Mouse (Mus musculus) G1E (cell line): ENCODE data around the gene Ssh1. TPM values are rescaled to one million over a fixed set of nuclear protein-coding genes. Genes with fewer than 3 reads are reported as not detected.
A peak's percentile ranks its signal among the peaks of the same experiment; 100 is the strongest.

ENCODE experiments used
- ATAC-seq: 2 replicates; pipeline ENCODE4 v1.8.0; 2016; ENCODE audit warnings: mild to moderate bottlenecking; ENCODE audit not compliant: insufficient number of reproducible peaks, poor library complexity, low FRiP score, severe bottlenecking; ENCODE audit errors: extremely low read depth
- DNase-seq: peaks from one replicate; pipeline ENCODE4 v3.0.0; 2012; ENCODE audit warnings: low spot score
- H3K27me3 ChIP-seq: 2 replicates; pipeline ENCODE4 v1.6.1; 2012; ENCODE audit warnings: mild to moderate bottlenecking, low read length, inconsistent platforms; ENCODE audit not compliant: insufficient read depth
- H3K36me3 ChIP-seq: replicated peaks from 2 replicates; pipeline ENCODE3; 2012; ENCODE audit warnings: mild to moderate bottlenecking, inconsistent platforms
- H3K4me1 ChIP-seq: 2 replicates; pipeline ENCODE4 v1.6.1; 2012; ENCODE audit warnings: low read depth, low read length, inconsistent platforms, mixed read lengths; ENCODE audit not compliant: insufficient read depth
- H3K4me3 ChIP-seq: 2 replicates; pipeline ENCODE4 v1.5.1; 2012; ENCODE audit warnings: low read depth, mild to moderate bottlenecking, inconsistent platforms, low read length, moderate library complexity, mixed read lengths
- H3K9me3 ChIP-seq: replicated peaks from 2 replicates; pipeline ENCODE4 v1.6.1; 2012; ENCODE audit warnings: inconsistent platforms
- CTCF ChIP-seq: IDR thresholded peaks from 2 replicates; pipeline ENCODE4 v1.5.1; 2012; ENCODE audit warnings: low read depth, low read length, inconsistent platforms, mixed read lengths
- GATA1 ChIP-seq: IDR thresholded peaks from 2 replicates; pipeline ENCODE4 v1.6.1; 2012; ENCODE audit warnings: borderline replicate concordance, low read length, inconsistent platforms, mixed read lengths
- GATA2 ChIP-seq: IDR thresholded peaks from 2 replicates; pipeline ENCODE4 v1.6.1; 2012; ENCODE audit warnings: low read depth, low read length, inconsistent platforms, borderline replicate concordance
- POLR2AphosphoS5 ChIP-seq: IDR thresholded peaks from 2 replicates; pipeline ENCODE4 v1.6.1; 2012; ENCODE audit warnings: low read depth, low read length, inconsistent platforms; ENCODE audit not compliant: insufficient replicate concordance
- TAL1 ChIP-seq: conservative IDR thresholded peaks from 2 replicates; pipeline ENCODE4 v1.6.1; 2012; ENCODE audit warnings: low read depth, low read length, inconsistent platforms, mixed read lengths
- polyA plus RNA-seq: library from polyadenylated mRNA; stranded (reverse); fragments of >175 nt; gene quantifications from 2 replicates; pipeline ENCODE4 v1.2.3, GENCODE M21; 2012
- total RNA-seq, 2 experiments: library from RNA; stranded (forward) in 1 of 2; stranded (reverse) in 1 of 2; fragments of 200-1000 nt in 1 of 2; fragments of >200 nt in 1 of 2; fragmentation: Nextera tagmentation in 1 of 2; gene quantifications; 2 replicates each; pipeline ENCODE4 v1.2.3; 2014 to 2017

The Ssh1 gene
- total and polyA plus RNA-seq, 3 experiments, result 3.3 to 28.4 (median 13.8) TPM

- DNase-seq, result no peak
- no peaks in the 10 kb centered on the region for H3K36me3 ChIP-seq
- peaks cover 36% of the 10 kb centered on the region for H3K27me3 ChIP-seq
- no peaks in the 10 kb centered on the region; the same call in 1 of the 2 replicates for H3K9me3 ChIP-seq
- H3K4me3 ChIP-seq, result no peak within 1 kb of the TSS
- ATAC-seq, result no peak
- TF ChIP-seq GATA2, result no peak
- TF ChIP-seq CTCF, result no peak
- no peak for TF ChIP-seq POLR2AphosphoS5
- peaks cover 25% of the 10 kb centered on the region for H3K4me1 ChIP-seq
Measured at GRCm38 (mm10) chr5:114003542-114003941, 9.8 kb upstream of the Ssh1 start, which contains the start of gene Dao. Gene Dao (plus strand): TSS chr5:114003703.

DNA sequence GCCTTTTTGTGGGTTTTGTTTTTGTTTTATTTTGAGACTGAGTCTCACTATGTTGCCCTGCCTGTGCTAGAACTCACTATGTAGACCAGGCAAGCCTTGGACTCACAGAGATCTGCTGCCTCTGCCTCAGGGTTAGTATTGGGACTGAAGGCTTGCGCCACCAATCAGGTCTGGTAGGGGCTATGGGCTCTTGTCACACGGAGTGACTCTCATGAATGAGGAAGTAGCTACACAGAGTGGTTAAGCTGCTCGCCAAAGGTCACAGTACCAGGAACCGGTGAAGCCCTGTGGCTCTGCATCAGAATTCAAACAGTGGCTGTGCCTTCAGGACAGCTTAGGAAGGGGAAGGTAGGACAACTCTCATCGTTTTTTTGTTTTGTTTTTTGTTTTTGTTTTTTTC is 5.7 kb upstream of the Ssh1 start:
- H3K4me3 ChIP-seq, result no peak overlapping the region
- TF ChIP-seq CTCF (no peak), TAL1 (no peak), GATA2 (no peak), POLR2AphosphoS5 (no peak), GATA1 (no peak)
- H3K36me3 ChIP-seq, result no peaks in the 10 kb centered on the region
- H3K9me3 ChIP-seq, result no peaks in the 10 kb centered on the region; the same call in 1 of the 2 replicates
- peak; percentile 47 for DNase-seq
- peak; percentile 73 for ATAC-seq
- H3K27me3 ChIP-seq, result peaks cover 31% of the 10 kb centered on the region
- peaks cover 27% of the 10 kb centered on the region for H3K4me1 ChIP-seq

DNA sequence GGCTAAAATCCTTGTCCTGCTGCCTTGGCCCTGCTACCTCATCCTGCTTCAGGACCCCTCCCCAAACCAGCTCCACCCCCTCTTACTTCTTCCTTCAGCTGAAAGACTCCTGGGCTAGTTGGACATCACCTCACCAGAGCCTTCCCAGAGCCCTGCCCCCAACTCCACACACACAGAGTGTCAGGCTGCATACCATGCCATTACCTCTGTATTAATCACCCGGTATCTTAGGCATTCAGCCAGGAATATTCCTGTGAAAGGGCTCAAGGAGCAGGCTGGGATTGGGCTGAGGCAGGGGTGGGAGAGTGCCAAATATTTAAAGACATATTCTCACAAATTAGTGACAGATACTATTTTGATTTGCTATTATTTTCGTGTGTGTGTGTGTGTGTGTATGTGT is 2.8 kb upstream of the Ssh1 start:
- H3K27me3 ChIP-seq, result peaks cover 16% of the 10 kb centered on the region
- no peaks in the 10 kb centered on the region; the same call in 1 of the 2 replicates for H3K9me3 ChIP-seq
- peaks cover 2% of the 10 kb centered on the region for H3K36me3 ChIP-seq
- H3K4me3 ChIP-seq, result no peak overlapping the region
- H3K4me1 ChIP-seq, result peaks cover 39% of the 10 kb centered on the region
- DNase-seq (no peak), ATAC-seq (no peak)
- TF ChIP-seq GATA2 (no peak), POLR2AphosphoS5 (no peak), CTCF (no peak), TAL1 (no peak), GATA1 (no peak)

- ATAC-seq, result no peak
- Histone ChIP-seq H3K36me3 (peaks cover 20% of the 10 kb centered on the region), H3K27me3 (peaks cover 16% of the 10 kb centered on the region), H3K9me3 (no peaks in the 10 kb centered on the region), H3K4me3 (peak overlapping the region; percentile 81), H3K4me1 (peaks cover 46% of the 10 kb centered on the region)
- DNase-seq, result peak; percentile 77
- TF ChIP-seq POLR2AphosphoS5, result no peak
- TF ChIP-seq TAL1, result no peak
- TF ChIP-seq CTCF, result no peak
- no peak for TF ChIP-seq GATA1
Measured at GRCm38 (mm10) chr5:113993031-113993486, 635 bp downstream of the Ssh1 start.

GRCm38 (mm10) chr5:113992339-113992831 is 1.3 kb downstream of the Ssh1 start:
- no peaks in the 10 kb centered on the region for H3K9me3 ChIP-seq
- DNase-seq (peak; percentile 81), ATAC-seq (peak; percentile 86)
- peaks cover 46% of the 10 kb centered on the region for H3K4me1 ChIP-seq
- no peak for TF ChIP-seq POLR2AphosphoS5
- peaks cover 20% of the 10 kb centered on the region for H3K36me3 ChIP-seq
- peak overlapping the region; percentile 81 for H3K4me3 ChIP-seq
- peaks cover 16% of the 10 kb centered on the region for H3K27me3 ChIP-seq

DNA sequence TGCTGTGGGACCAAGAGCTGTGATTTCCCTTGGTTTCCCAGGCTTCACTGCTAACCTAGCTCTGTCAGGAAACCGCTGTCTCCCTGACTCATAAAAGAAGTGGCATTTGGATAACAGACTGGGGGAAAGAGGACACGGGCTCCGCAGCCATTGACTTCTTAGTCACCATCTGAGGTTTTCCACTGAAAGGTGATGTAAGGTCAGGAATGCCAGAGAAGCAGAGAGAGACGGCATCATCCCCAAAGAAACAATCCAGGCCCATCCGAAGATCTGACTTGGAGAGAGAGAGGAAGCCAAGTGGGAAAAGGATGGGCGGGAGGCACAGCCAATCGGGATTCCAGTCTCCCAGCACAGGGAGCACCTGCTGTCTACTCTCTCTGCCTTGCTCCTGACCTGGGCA is 2.6 kb downstream of the Ssh1 start:
- ATAC-seq (no peak), DNase-seq (no peak)
- H3K4me1 ChIP-seq, result peaks cover 55% of the 10 kb centered on the region
- H3K36me3 ChIP-seq, result peaks cover 25% of the 10 kb centered on the region
- H3K4me3 ChIP-seq, result no peak overlapping the region
- TF ChIP-seq GATA2 (no peak), TAL1 (no peak), CTCF (no peak), GATA1 (no peak), POLR2AphosphoS5 (no peak)
- no peaks in the 10 kb centered on the region for H3K9me3 ChIP-seq
- peaks cover 13% of the 10 kb centered on the region for H3K27me3 ChIP-seq

GRCm38 (mm10) chr5:113990593-113990992 is 3.1 kb downstream of the Ssh1 start:
- DNase-seq (no peak), ATAC-seq (no peak)
- H3K4me3 ChIP-seq, result no peak overlapping the region
- TF ChIP-seq GATA1 (no peak), GATA2 (no peak), TAL1 (no peak), CTCF (no peak), POLR2AphosphoS5 (no peak)
- H3K27me3 ChIP-seq, result peaks cover 8% of the 10 kb centered on the region
- H3K9me3 ChIP-seq, result no peaks in the 10 kb centered on the region
- H3K36me3 ChIP-seq, result peaks cover 25% of the 10 kb centered on the region
- peaks cover 60% of the 10 kb centered on the region for H3K4me1 ChIP-seq
